Mouse (Mus musculus) intestine, embryonic 16.5 days (tissue): Measurements from ENCODE around the gene Lhx1. TPM values are rescaled to one million over a fixed set of nuclear protein-coding genes. Genes with fewer than 3 reads are reported as not detected.

Experiments used
- ATAC-seq: fragments of 200-750 bp; cut with Nextera tagmentation; 2 replicates; pipeline ENCODE4 v1.8.0; 2017; ENCODE audit warnings: moderate TSS enrichment, moderate library complexity
- H3K27ac ChIP-seq: fragments of 300-500 bp; sonication (generic); 2 replicates; pipeline ENCODE4 v1.5.1; 2014; ENCODE audit warnings: mild to moderate bottlenecking, low read length
- H3K27me3 ChIP-seq: fragments of 300-500 bp; sonication (generic); replicated peaks from 2 replicates; pipeline ENCODE4 v1.6.1; 2014; ENCODE audit warnings: low read length, control low read depth, mixed read lengths; ENCODE audit not compliant: control insufficient read depth, insufficient read depth
- H3K36me3 ChIP-seq: fragments of 300-500 bp; sonication (generic); 2 replicates; pipeline ENCODE4 v1.6.1; 2014; ENCODE audit warnings: low read length, control low read depth; ENCODE audit not compliant: control insufficient read depth, insufficient read depth
- H3K4me1 ChIP-seq: fragments of 300-500 bp; sonication (generic); 2 replicates; pipeline ENCODE4 v1.6.1; 2014; ENCODE audit warnings: low read length, control low read depth, mixed read lengths; ENCODE audit not compliant: control insufficient read depth, insufficient read depth
- H3K4me2 ChIP-seq: fragments of 300-500 bp; sonication (generic); 2 replicates; pipeline ENCODE4 v1.6.1; 2014; ENCODE audit warnings: low read depth, low read length, control low read depth
- H3K4me3 ChIP-seq: fragments of 300-500 bp; sonication (generic); 2 replicates; pipeline ENCODE4 v1.5.1; 2014; ENCODE audit warnings: mild to moderate bottlenecking, low read length
- H3K9ac ChIP-seq: fragments of 300-500 bp; sonication (generic); 2 replicates; pipeline ENCODE4 v1.6.1; 2014; ENCODE audit warnings: low read depth, low read length
- H3K9me3 ChIP-seq: fragments of 300-500 bp; sonication (generic); 2 replicates; pipeline ENCODE4 v1.6.1; 2016; ENCODE audit warnings: low read length, control low read depth; ENCODE audit not compliant: control insufficient read depth
- whole genome bisulfite sequencing: fragments of 180-500 bp; shearing (Covaris S2); extraction: QIAGEN DNeasy Blood & Tissue Kit; methylation state at CpG from one replicate; pipeline ENCODE4 v1.1.7; 2014; 5-methylcytosine and 5-hydroxymethylcytosine counted together
- polyA plus RNA-seq: library from polyadenylated mRNA; unstranded; fragments of >200 nt; fragmentation: Nextera tagmentation; extraction: Ambion mirVana; gene quantifications from 2 replicates; pipeline ENCODE4 v1.2.1, GENCODE M21; 2015

Lhx1 gene
- polyA plus RNA-seq, 1 experiment from 2014 or later: 0.12 TPM

DNA sequence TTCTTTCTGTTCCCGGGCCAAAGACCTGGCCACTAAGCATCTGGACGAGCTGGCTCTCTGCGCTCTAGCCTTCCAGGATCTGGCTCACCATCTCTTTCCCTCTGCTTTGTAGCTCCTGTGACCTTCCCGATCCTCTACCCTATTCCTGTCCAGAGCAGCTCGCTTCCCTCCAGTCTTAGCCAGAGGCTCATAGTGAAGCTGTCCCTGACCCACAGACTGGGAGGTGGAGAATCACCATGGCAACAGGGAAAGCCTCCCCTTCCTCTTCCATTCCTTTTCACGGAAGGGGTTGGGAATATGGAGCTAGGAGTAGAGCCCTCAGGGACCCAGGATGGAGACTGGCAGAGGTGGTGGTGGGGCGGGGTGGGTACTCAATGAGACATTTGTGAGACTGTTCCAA, 38.0 kb upstream of the Lhx1 start:
- H3K9ac ChIP-seq: no peak overlapping the region
- H3K4me3 ChIP-seq: no peak overlapping the region
- no peak for ATAC-seq
- H3K36me3 ChIP-seq: no peaks in the 10 kb centered on the region
- H3K4me2 ChIP-seq: no peak overlapping the region
- 49% methylated on average over 7 of the region's 7 CpGs for WGBS
- H3K27me3 ChIP-seq: no peaks in the 10 kb centered on the region
- no peaks in the 10 kb centered on the region for H3K9me3 ChIP-seq
- no peak overlapping the region for H3K27ac ChIP-seq
- no peaks in the 10 kb centered on the region for H3K4me1 ChIP-seq

DNA sequence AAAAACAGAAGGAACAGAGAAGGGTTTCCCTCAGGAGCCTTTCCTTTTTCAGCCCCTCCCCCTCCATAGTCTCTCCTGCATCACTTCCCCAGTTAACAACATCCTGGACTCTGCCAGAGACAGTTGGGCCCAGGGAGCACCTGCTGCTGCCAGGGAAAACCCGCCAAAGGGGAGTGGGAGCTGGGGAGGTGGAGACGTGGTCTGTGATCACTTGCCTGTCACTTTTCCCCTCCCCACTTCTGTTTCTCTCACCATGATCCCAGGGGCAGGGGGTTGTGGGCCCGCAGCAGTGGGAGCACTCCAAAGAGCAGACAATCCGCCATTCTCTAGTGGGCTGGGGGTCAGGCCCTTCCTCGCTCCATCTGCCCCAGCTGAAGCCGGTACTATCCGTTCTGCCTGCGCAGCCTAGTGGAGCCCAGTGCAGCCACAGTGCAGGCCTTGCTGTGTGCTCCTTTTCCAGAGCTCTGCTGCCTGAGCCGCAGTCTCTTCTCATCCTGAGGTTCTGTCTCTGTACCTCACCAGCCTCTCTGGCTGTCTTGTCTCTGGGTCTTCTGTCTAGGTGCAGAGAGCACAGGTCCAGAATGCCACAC, 37.5 kb upstream of the Lhx1 start:
- H3K9ac ChIP-seq: no peak overlapping the region

DNA sequence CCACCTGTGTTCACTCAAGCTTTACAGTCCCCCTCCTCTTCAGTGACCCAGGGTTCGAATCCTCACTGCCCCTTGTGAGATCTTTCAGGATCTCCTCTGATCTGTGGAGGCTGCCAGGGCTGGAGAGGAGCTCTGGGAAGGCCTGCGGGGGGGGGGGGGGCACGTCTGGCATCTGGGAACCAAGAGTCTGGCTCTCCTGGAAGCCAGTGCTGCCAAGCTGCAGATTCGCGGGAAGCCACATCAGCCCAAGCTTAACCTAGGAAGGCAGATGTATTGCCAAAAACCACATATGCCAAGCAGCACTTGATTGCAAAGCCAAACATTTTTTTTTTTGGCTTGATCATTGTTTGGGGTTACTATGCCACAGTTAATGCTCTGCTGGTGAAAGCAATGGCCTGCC, 36.2 kb upstream of the Lhx1 start:
- Histone ChIP-seq H3K27ac (no peak overlapping the region), H3K36me3 (no peaks in the 10 kb centered on the region), H3K27me3 (no peaks in the 10 kb centered on the region), H3K9me3 (no peaks in the 10 kb centered on the region), H3K4me3 (no peak overlapping the region), H3K4me2 (no peak overlapping the region), H3K4me1 (no peaks in the 10 kb centered on the region), H3K9ac (no peak overlapping the region)
- no peak for ATAC-seq
- 61% methylated on average over 5 of the region's 5 CpGs for WGBS

More for the DNA sequence above, 37.5 kb upstream of the Lhx1 start:
- Histone ChIP-seq H3K36me3 (no peaks in the 10 kb centered on the region), H3K9me3 (no peaks in the 10 kb centered on the region), H3K4me1 (no peaks in the 10 kb centered on the region), H3K27ac (no peak overlapping the region), H3K4me3 (no peak overlapping the region), H3K27me3 (no peaks in the 10 kb centered on the region), H3K4me2 (no peak overlapping the region)
- 34% methylated on average over 9 of the region's 9 CpGs for WGBS
- no peak for ATAC-seq

DNA sequence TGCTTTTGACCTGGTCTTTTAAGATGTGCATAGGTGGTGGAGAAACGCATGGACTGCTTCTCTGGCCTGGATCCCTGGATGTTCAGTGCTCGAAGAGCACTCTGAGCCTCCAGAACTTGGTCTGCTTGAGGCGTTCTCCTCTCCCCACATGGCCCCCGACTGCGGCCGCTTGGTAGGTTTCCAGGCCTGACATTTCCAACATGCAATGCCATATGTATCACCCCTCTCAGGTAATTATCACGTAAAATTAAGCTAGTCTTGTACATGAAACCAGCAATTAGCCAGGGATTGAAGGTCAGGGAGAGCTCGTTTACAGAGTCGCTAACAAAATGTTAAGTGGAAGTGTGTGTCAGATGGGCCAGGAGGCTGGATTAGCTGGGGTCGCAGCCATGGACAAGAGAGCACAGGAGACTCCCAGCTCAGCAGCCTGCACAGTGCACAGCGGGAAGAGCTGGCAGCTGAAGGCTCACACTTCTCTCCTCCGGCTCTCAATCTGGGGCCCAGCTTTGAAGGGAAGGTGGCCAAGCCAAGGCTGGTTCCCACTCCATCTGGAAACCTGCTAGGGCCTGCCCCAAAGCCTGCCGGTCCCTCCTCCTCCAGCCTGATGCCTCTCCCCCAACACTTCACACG, 28.6 kb upstream of the Lhx1 start:
- Histone ChIP-seq H3K27me3 (no peaks in the 10 kb centered on the region), H3K27ac (no peak overlapping the region), H3K9ac (no peak overlapping the region), H3K4me3 (no peak overlapping the region), H3K4me2 (no peak overlapping the region), H3K4me1 (no peaks in the 10 kb centered on the region), H3K9me3 (no peaks in the 10 kb centered on the region), H3K36me3 (no peaks in the 10 kb centered on the region)
- no peak for ATAC-seq
- whole genome bisulfite sequencing: 81% methylated on average over 14 of the region's 14 CpGs

DNA sequence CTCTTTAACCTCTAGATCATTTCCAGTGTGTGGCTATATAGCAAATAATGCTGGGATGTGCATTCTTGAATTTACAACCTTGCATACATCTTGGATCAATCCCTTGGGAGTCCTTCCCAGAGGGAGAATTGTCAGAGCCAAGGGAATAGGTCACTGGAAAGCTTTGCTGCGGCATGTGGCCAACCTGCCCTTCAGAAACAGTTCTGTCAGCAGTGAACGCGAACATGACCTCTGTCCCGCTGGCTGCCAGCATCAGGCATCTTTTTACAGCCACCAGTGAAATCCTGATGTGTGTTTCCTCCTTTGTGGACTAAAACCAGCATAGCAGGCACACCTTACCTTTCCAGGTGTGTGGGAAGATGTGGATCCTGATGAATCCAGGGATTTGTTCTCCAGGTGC, 26.0 kb upstream of the Lhx1 start:
- 58% methylated on average over 4 of the region's 4 CpGs for WGBS
- Histone ChIP-seq H3K9ac (no peak overlapping the region), H3K4me3 (no peak overlapping the region), H3K27me3 (no peaks in the 10 kb centered on the region), H3K9me3 (no peaks in the 10 kb centered on the region), H3K4me1 (no peaks in the 10 kb centered on the region), H3K36me3 (no peaks in the 10 kb centered on the region), H3K27ac (no peak overlapping the region), H3K4me2 (no peak overlapping the region)
- no peak for ATAC-seq

DNA sequence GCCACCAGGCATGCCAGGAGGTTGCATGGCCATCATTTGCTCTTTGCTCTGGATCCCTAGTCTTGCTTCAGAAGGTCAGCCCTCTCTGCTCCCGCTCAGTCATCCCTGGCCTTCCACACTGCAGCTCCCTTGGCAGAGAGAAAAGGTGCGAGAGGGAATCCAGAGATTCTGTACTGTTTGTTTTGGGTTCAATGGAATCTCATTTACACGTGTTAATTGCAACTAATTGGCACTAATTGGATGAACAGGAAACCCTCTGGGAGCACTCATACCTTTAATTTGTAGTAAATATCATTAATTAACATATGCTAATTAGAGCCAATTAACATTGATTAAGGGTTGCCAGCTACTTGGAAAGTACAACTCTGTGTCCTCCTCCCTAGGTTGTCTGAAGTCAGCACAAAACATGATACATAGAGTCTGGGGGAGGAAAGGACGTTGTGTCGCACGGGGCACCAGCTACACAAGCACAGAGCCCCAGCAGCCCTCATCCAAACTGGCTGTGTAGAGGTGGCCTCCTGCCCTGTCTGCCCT, 24.0 kb upstream of the Lhx1 start:
- Histone ChIP-seq H3K36me3 (no peaks in the 10 kb centered on the region), H3K9me3 (no peaks in the 10 kb centered on the region), H3K4me2 (no peak overlapping the region), H3K4me1 (no peaks in the 10 kb centered on the region), H3K9ac (no peak overlapping the region), H3K27ac (no peak overlapping the region), H3K27me3 (no peaks in the 10 kb centered on the region), H3K4me3 (no peak overlapping the region)
- 57% methylated on average over 6 of the region's 6 CpGs for WGBS
- ATAC-seq: no peak

DNA sequence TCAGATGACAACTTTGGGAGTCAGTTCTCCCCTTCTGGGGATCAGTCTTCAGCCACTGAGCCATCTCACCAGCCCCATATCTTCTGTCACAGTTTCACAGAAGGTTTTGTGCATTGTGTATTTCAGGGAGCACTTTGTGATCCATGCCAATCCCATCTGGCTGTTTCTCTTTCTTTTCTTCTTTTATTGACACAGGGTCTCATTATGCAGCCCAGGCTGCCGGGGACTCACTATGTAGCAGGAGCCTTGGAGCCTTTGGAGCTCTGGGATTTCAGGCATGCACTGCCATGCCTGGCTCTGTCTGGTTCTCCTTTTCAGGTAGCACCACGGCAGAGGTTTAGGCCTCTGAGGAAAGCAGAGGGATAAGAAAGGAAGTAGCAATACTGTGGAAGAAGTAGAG, 23.0 kb upstream of the Lhx1 start:
- H3K27ac ChIP-seq: no peak overlapping the region
- no peak for ATAC-seq
- 44% methylated on average over 2 of the region's 2 CpGs for WGBS
- no peak overlapping the region for H3K4me3 ChIP-seq
- no peaks in the 10 kb centered on the region for H3K9me3 ChIP-seq
- H3K9ac ChIP-seq: no peak overlapping the region
- H3K4me2 ChIP-seq: no peak overlapping the region
- no peaks in the 10 kb centered on the region for H3K36me3 ChIP-seq
- H3K4me1 ChIP-seq: no peaks in the 10 kb centered on the region
- H3K27me3 ChIP-seq: no peaks in the 10 kb centered on the region

DNA sequence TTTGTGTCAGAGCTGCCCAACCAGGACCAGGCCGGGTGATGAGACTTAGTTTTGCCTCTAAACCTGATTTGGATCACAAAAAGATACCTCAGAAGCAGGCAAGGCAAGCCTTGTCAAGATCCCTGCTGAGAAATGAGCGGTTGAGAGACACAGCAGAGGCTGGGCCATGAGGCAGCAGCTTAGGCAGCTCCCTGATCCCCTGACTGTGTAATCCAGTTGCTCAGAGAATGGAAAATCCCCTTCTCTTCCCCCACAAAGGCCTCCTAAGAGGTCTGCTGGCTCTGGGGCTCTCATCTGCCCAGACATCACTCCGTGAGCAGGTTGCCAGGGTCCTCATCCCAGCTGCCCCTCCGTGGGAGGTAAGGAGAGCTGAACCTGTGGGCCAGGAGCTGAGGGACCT, 14.6 kb upstream of the Lhx1 start:
- H3K36me3 ChIP-seq: no peaks in the 10 kb centered on the region
- no peak for ATAC-seq
- no peak overlapping the region for H3K4me3 ChIP-seq
- no peak overlapping the region for H3K9ac ChIP-seq
- no peak overlapping the region for H3K27ac ChIP-seq
- H3K27me3 ChIP-seq: no peaks in the 10 kb centered on the region
- H3K4me2 ChIP-seq: no peak overlapping the region
- WGBS: 33% methylated on average over 4 of the region's 4 CpGs
- no peaks in the 10 kb centered on the region for H3K9me3 ChIP-seq
- H3K4me1 ChIP-seq: no peaks in the 10 kb centered on the region

DNA sequence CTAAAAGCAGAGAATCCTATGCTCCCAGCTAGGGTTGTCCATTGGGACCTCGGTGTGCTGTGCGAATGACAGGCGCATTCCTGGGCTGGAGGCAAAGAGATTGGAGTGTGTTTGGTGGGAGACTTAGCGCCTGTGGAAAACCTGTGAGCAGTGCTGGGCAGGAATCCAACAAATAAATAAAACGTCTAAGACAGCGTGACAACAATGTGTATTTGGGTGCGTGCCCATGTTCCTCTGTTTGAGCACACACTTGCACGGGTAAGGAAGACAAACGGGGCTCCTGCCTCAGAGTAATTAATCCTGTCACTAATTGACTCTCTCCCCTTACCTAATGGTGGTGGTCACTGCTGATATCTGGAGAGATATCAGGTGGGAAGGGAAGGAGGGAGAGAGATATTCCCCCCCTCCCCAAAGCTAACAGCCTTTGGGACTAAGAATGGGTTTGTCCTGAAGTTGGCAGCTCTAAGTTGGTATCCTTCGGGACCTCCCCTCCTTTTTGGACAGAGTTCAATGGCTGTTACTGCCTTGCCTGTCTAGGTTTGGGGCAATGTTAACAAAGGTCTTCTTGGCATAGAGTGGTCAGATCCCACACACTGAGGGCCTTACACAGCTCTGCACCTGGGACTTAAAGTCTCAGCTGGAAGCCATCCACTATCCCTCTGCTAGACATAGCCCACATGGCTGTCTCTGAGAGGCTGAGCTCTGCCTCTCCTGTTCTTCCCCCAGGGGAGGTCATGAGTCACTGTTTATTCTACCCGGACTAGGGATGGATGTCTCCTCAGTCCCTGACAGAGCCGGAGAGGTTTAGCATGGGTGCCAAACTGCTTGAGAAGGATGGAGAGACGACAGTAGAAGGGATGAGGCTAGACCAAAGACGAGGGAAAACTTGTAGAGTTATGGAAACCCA, 4.7 kb upstream of the Lhx1 start:
- Histone ChIP-seq H3K4me3 (no peak overlapping the region), H3K4me2 (no peak overlapping the region), H3K4me1 (peaks cover 6% of the 10 kb centered on the region), H3K27me3 (peaks cover 65% of the 10 kb centered on the region), H3K9ac (no peak overlapping the region), H3K36me3 (no peaks in the 10 kb centered on the region), H3K9me3 (no peaks in the 10 kb centered on the region), H3K27ac (no peak overlapping the region)
- ATAC-seq: no peak
- 18% methylated on average over 14 of the region's 14 CpGs for WGBS
